Mouse (Mus musculus): Measurements from ENCODE around the gene Otp.

- TF ChIP-seq CTCF (IDR thresholded peaks at IDR 0.05; ENCODE audit: borderline replicate concordance, insufficient read depth, low read depth, low read length) = no peak
- no peak for TF ChIP-seq POLR2A (IDR thresholded peaks at IDR 0.05; ENCODE audit: borderline replicate concordance, insufficient read depth, low read length)
Observed at GRCm38 (mm10) chr13:94876286-94877210, 1.1 kb downstream of the Otp start.
